Mouse (Mus musculus) layer of hippocampus, postnatal 25 days (tissue): Measurements from ENCODE around the gene Slc5a1. TPM values are rescaled to one million over a fixed set of nuclear protein-coding genes. Genes with fewer than 3 reads are reported as not detected.
A peak's percentile ranks its signal among the peaks of the same experiment; 100 is the strongest.

ENCODE experiments used
- DNase-seq, 2 experiments: peaks; one replicate each; pipeline ENCODE4 v3.0.0; 2022; ENCODE audit warnings: mixed read lengths in 2 of 2, low spot score in 1 of 2; ENCODE audit errors: extremely low spot score in 1 of 2
- total RNA-seq, 2 experiments: library from RNA; stranded (reverse); gene quantifications; 2 replicates each; pipeline ENCODE4 v1.2.3; 2021

Gene Slc5a1
- under 1 TPM; 0.14 to 0.20 TPM for total RNA-seq

DNA sequence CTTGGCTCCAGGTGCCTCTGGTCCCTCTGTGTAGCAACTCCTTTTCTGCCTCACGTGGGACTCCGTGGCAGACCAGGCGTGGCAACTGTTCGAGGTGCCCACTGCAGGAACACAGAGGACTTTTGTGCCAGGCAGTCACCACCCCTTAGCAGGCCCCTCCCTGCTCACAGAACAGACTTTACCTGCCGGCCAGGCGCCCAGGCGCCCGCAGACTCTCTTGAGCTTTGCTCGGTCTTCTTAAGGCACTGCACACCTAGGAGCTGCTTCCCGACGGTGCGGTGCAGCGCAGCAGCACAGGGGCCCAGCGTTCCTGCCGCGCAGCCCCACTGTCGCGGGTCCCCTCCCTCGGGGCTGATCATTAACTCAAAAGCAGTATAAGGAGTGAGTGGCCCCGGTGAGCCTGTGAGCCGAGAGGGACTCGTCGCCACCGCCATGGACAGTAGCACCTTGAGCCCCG, at the start of gene Slc5a1:
TSS of gene Slc5a1 (plus strand) at position 195 of the 457 bp plus-strand sequence.
- DNase-seq = no peak

DNA sequence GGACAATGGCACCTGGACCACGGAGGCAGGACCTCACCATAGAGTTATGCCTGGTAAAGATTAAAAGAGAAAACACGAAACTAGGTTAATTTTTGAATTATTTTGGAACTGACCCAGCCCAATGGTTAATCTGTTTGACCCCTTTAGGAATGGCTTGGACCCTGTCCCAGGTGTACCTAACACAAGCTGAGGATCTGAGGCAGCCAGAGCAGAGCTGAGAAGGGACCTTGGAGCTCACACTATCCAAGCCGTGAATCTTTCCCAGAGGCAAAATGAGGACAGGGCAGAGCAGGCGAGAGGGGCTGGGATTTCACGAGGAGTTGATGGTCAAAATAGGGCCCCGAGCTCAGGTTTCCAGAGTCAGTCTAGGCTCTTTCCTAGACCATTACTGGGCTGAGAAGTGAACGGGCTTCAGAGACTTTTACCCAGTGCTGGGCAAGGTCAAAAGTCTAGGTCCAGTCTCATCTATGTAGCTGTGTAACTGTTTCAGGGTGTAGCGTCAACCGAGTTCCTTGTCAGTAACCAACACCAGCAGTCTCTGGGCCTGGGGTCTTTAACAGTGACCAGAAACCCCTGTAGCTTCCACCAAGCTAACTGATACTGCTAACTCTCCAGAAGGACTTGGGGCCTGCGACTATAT, 47.8 kb upstream of the Slc5a1 start:
- no peak for DNase-seq

DNA sequence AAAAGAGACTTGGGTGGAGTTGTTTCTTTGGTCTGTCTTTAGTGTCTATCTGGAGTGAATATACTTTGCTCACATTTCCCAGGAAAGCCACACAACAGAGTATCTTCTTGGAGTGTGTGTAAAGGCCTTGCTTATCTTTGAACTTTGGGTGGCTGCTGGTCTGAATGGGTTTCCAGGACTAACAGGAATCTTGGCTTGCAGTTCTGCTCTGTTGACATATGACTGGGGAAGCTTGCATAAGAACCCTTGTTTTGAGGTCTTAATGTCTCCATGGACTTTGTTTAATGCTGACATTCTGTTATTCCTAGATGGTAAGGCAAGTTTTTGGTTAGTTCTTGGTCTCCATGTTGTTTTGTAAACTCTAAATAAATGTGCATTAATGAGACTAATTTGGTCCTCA, 33.9 kb upstream of the Slc5a1 start:
- DNase-seq = no peak

DNA sequence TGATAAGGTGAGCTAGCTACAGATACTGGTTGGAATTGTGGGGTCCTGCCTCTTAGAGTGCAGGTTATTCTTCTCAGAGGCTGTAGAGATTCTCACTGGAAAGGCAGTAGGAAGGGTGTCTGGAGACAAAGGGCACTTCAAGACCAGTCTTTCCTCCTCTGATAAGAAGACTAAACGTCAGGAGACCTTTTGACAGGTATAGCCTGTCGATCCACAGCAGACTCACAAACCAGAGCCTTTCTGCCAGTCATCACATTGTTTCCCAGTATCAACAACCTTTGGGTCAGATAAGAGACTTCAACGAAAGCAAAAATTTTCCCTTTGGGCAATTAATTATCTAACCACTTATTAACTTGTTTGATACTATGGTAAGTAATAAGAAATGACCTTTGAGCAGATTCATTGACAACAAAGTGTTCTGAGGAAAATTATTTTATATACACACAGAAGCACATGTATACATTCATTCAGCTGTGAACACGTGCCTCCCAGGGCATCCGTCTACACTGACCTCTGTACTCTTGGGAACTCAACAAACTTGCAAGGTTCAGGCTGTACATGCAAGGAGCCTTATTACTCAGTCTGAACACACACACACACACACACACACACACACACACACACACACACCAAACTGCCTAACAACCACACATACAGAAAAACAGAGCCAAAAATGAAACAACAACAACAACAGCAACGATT, 27.4 kb upstream of the Slc5a1 start:
- DNase-seq = no peak

DNA sequence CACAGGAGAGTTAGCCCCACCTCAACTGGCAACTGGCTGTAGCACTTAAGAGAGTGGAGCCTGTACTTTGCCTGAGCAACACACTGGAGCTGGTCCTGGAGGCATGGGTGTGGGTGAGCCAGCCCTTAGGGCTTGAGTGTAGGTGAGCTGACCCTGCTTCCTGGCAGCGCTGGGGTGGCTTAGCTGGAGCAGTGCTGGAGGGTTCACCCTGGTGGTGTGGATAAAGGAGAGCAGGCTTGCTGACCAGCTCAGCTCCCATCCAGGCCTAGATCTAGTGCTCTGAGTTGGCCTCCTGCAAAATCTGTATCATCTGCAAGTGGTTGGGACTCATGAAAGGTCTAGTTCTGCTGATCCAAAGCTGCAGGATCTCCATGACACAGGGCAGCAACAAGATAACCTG, 21.1 kb upstream of the Slc5a1 start:
- DNase-seq = no peak

DNA sequence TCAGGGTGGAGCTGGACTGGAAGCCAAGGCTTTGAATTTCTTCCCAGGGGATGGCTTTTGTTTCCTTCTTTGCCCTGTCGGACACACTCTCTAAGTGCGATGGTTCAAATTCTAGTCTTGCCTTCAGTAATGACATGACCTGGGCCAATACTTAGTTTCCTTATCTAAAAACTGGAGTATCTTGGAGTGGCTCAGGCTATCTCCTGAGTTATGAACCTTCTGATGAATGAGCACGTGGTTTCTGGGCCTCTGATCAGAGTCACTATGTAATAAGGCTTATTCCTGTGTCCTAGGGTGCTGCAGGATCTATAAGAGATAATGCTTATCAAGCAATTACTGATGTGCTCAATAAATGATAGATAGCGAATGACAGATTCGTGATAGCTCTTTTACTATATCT, 19.4 kb upstream of the Slc5a1 start:
- no peak for DNase-seq

DNA sequence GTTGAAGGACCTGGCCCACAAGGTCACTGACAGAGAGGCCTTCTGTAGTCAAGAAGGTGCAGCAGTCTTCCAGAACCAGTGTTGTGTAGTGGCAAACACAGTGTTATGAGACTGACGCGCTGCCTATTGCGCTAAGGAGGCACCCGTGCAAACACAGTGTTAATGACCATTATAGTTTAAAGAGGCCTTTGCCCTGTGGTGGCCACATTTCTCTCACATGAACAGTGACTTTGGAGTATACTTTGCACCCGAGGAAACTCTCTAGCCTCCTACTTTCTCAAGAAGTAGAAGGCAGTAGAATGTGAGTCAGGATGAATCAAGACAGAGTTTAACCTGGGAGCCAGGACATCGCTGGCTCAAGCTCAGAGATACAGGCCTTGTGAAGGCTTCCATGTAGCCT, 12.7 kb upstream of the Slc5a1 start:
- no peak for DNase-seq

DNA sequence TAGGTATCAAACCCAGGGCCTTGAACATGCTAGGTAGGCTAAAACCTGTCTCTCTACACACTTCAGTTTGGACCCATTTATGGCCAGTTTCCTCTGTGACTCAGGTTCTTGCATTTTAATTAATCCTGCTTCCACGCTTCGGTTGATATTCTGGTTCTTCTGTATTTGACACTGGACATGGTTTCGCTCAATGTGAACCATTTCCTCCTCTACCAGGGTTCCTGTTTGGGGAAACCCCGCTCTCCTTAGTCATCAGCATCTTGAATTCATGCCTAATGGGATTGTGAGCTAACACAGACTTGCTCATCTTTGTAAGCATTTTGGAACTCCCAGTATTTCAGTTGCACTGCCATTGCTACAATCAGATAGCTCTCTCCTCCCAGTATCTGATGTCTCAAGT, 8.7 kb upstream of the Slc5a1 start:
- no peak for DNase-seq

DNA sequence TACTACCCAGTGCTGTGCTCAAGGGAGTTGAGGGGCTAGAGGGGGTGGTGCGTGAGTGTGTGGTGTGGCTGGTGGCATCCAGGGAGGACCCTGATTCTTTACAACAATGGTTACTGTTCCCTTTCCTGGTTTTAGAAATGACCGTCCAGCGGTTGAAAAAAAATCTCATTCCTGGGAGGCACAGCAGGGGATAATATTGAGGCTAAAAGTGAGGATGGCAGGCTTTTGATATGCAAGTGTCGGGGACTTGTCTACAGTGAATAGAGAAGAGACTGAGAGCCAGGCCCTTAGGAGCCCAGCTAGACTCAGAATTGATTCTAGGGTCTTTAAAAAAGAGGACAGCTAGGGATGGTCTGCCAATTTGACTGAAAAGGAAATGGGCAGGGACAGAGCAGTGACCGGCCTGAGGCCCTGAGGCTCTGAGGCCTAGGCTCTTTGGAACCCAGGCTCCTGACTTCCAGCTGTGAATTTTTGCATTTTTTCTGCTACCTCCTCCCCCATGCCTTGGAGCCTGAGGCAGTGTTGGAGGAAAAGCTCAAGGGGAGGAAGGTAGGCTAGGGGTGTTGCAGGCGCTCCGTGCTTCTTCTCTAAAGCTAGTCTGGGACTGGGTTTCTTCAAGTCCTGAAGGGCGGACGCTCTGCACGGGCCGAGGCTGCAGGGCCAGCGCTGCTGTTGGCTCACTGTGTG, 1.5 kb upstream of the Slc5a1 start:
- DNase-seq = no peak

DNA sequence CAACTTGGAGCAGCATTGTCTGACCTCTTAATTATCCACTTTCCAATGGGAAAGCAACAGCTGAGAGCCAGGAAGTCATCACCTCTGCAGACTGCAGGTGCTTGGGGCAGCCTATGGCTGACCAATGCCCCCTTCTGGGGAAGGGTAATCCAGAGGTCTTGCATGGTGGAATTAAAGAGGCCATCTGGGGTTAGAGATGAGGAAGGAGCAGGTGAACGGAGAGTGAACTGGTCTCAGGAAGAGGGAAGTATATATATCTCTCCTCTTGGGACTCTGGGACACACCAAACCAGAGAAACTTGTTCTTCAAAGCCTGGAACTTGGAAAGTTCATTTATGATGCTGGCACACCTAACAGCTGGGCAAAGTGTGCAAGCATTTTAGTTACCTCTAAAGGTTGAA, 857 bp downstream of the Slc5a1 start:
- no peak for DNase-seq

DNA sequence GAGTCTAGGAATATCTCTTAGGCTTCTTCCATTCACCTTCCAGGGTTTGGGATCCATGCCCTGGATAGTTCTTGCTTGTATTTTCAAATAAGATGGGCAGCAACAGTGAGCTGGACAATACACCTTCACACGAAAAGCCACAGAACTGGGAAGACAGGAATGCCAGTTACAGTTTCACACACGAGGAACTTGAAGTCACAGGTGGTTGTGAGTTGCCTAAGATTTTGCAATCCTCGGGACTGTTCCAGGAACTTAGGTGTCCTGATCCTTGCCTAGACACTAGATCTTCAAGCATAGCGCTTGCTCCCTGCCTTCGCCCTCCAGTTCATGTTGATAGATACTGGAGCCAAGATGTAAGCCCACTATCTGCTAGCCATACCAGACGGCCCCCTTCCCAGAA, 1.6 kb downstream of the Slc5a1 start:
- DNase-seq = no peak

DNA sequence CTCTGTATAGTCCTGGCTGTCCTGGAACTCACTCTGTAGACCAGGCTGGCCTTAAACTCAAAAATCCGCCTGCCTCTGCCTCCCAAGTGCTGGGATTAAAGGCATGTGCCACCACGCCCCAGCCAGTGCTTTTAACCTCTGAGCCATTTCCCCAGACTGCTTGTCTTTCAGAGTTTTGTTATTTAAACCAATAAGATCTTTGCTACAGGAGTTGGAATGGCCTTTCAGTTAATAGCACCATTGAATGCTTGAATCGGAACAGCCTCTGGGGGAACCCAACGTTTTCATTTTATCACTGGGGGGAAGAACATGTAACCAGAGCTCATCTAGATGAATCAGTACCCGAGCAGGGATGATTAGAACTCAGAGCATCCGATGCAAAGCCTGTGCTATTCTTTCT, 3.0 kb downstream of the Slc5a1 start:
- no peak for DNase-seq

DNA sequence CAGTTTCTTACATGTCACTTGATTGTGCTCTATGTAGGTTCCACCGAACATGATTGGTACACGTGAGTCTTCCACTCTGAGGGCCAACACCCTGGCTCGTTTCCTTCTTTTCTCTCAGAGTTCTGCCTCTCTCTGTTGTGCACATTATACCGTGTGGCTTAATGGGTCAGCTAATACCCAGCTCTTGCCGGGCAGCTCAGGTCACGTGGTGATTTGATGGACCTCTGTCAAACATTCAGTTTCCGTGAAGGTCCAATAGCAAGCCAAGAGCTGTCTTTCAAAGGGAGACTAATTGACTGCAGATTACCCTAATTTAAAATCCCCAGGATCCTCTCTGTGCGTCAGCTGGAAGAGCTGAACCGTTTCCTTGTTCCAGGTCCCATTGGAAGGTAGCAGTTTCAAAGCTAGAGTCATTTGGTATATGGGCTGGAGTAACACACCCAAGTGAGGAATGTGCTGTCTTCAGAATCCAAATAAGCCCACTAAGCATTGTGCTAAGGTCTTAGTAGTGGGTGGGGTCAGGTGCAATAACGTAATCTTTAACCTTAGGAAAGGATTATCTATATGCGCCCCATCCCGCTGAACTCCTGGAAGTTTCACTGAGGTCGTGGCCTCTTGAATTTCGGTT, 3.9 kb downstream of the Slc5a1 start:
- no peak for DNase-seq

DNA sequence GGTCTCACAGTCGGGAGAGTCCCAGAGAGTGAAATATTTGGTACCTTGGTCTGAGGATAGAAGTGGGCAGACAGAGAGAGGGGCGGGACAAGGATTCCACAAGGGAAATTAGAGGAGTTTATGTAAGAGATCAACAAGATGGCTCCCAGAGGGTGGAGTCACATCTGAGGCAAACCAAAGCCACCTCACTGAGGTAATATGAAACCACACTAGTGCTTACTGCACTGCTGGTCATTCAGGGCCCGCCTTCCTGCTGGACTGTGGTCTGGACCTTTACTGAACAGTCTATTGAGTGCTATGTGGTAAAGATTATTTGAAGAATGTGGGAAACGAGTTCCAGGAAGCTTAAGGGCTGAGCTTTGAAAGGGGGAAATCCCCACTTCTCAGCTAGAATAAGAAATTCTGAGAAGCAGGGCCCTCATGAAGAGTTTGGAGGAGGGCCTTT, 17.9 kb downstream of the Slc5a1 start:
- DNase-seq = no peak

DNA sequence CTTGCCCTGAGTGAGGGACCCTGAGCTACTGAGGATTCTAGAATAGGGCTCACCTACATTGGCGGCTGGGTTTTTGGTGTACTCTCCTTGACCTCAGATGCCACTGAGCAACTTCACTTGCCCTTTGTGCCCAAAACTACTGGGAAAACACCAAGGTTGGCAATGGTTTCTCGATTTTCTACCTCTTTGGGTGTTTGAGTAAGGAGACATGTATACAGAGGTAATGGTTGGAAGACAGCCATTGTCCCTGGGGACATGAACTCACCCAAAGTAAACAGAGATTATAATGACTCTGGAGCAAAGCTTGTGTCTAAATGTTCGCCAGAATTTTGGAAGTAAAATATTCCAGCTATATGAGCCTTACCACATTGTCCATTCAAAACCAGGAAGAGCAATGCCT, 19.6 kb downstream of the Slc5a1 start:
- DNase-seq = no peak

DNA sequence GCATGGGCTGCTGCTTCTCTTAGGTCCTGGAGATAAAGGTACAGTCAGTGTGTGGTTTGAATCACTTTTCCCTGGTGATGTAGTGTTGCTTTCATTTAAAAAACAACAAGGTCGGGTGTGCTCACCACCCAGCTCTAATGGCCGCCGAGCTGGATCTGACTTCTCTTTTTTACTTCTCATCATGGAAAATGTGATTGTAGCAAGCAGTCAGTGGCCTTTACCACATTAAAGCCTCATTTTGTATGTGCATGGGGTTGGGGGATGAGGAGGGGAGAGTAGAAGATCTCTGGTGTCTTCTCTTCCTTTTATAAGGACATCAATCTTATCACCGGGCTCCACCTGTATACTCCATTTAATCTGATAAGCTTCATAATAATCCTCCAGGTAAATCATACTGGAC, 21.3 kb downstream of the Slc5a1 start:
- no peak for DNase-seq

DNA sequence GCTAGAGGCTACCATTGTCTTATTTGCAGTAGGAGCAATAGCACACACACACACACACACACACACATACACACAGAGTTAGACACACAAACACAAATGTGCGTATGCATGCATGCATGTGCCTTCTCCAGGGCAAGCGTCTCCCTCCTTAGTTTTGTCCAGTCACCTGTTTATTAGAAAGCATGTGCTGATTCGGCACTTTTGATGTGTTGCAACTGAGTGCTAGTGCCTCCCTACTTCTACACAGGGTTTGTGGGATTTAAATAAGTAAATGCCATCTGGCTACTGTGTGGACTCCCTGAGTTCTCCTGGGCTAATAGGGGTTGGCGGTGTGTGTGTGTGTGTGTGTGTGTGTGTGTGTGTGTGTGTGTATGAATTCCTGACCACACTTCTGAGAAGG, 30.1 kb downstream of the Slc5a1 start:
- no peak for DNase-seq

DNA sequence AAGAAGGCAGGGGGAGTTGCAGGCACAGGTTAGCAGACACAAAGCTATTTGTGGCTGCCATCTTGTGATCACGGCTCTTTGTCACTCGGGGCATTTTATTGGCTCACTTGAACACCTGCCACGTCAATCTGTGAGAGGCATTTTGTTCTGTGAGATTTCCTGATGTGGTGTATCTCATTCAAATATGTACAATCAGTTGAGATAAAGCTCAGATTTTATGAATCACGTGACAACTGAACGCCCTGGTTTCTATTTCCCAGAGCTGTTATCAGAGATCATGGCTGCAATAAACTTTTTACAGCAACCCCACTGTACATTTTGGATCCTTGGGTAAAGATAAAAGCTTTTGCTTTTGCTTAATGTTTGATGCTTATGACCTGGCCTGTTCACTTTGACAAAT, 31.6 kb downstream of the Slc5a1 start:
- DNase-seq = no peak

DNA sequence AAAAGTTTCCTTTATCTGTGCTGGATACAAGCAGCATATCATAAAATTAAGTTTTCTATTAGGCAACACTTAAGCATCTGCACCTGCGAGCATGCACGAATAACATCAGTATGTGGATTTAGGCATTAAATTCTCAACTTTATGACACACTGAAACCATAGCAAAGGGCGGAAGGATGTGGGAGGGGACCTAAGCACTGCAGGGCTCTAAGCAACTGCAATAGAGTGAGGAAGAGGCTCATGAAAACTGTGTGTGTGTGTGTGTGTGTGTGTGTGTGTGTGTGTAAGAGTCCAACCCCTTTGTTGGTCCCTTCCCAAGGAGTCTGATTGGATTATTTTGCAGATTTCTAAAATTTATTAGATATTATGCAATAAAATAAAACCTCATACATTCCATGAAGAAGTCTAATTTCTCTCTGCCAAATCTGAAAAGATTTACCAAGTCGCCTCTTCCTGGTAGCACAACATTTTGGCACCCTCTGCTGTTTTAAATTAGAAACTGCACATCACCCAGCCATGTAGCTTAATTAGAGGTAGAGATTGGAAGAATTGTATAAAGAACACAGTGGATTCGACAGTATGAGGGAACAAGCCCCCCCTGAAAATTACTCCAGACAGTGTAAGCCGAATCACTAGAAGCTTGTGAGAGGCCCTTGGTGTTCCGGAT, 38.9 kb downstream of the Slc5a1 start:
- DNase-seq = peak; percentile 13 to 38

DNA sequence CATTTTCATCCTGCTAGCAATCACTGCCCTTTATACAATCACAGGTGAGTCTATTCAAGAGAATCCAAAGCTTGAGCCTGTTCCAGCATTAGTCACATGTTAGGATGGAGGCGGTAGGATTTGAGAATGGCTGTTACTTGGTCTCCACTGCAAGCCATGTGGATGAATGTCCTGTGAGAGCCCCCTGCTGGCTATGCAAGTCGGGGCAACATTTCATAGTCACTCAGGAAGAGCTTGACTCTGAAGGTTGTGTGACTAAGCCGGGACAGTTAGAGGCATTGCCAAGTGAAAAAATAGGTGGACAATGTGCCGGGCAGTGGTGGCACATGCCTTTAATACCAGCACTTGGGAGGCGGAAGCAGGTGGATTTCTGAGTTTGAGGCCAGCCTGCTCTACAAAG, 40.0 kb downstream of the Slc5a1 start:
- DNase-seq = no peak

DNA sequence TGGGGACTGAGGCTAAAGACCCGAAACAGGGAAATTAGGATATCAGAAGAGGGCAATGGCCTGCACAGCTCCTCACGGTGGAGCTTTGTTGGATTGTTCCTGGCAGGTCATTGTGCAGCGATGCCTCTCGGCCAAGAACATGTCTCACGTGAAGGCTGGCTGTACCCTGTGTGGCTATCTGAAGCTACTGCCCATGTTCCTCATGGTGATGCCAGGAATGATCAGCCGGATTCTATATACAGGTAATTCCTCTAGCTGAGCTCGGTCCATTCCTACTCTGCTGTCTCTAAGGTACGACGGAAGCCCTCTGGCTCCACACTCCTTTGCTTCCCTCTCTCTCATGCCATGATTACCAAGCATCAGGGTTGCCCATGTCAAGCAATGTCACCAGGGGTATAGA, 42.8 kb downstream of the Slc5a1 start:
- no peak for DNase-seq
